Comparison of ENCODE assay signal across 18 mouse cellular contexts in the genomic region with DNA sequence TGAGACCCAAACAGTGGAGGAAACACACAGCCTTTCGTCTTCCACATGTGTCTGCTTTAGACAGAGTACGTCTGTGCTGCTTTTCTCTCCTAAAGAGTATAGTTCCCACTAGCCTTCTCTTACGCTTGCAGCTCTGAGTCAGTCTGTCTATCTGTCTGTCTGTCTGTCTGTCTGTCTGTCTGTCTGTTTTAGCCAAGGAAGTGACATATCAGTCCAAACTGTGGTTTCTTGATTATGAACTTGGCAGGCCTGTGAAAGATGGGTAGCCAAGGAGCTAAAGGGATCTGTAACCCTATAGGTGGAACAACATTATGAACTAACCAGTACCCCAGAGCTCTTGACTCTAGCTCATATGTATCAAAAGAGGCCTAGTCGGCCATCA.
A peak's percentile ranks its signal among the peaks of the same experiment; 100 is the strongest.
DNase-seq lines count a peak whose midpoint lies in the region; ATAC-seq and TF ChIP-seq lines count a peak whose summit lies in the region.
"Had no signal": no experiment of that assay in that cellular context is flagged by ENCODE, and none has a peak within 500 bp of the region (broad histone marks: within the 10 kb centered on the region; RNA-seq: fewer than 3 reads in every experiment).

No protein-coding gene starts in this region.

- no peaks in the 10 kb centered on the region for H3K27me3 ChIP-seq in heart, adult 2 months (ENCODE audit: control insufficient read depth, insufficient read depth, low read length)
- no peaks in the 10 kb centered on the region for H3K27me3 ChIP-seq in stomach, postnatal 0 days (ENCODE audit: control insufficient read depth, insufficient read depth, low read length)
- H3K27me3 ChIP-seq: liver, embryonic 12.5 days; stomach, embryonic 15.5 days had no signal

- no peaks in the 10 kb centered on the region; the same call in 1 of the 2 replicates for H3K79me2 ChIP-seq in heart, adult 2 months (replicated peaks; ENCODE audit: control insufficient read depth, insufficient read depth, low read length)

- H3K36me3 ChIP-seq in heart, adult 2 months (ENCODE audit: control insufficient read depth, insufficient read depth, low read length) = no peaks in the 10 kb centered on the region
- H3K36me3 ChIP-seq in stomach, postnatal 0 days (ENCODE audit: control insufficient read depth, insufficient read depth, low read length) = no peaks in the 10 kb centered on the region
- H3K36me3 ChIP-seq: liver, embryonic 12.5 days; stomach, embryonic 15.5 days had no signal

- no peak for TF ChIP-seq EP300 in heart, adult 2 months (IDR thresholded peaks at IDR 0.05; ENCODE audit: insufficient read depth, low read depth, low read length)
- TF ChIP-seq EP300 in stomach, postnatal 0 days (optimal IDR thresholded peaks at IDR 0.05) = no peak

- peak overlapping the region; percentile 14; the same call in 1 of the 2 replicates for H3K4me2 ChIP-seq in stomach, postnatal 0 days (replicated peaks; ENCODE audit: low read depth)
- H3K4me2 ChIP-seq: hindbrain, embryonic 14.5 days; liver, embryonic 12.5 days; lung, embryonic 14.5 days; stomach, embryonic 15.5 days had no signal

- no peak for DNase-seq in heart, adult 2 months
- no peak for DNase-seq in heart, postnatal 14 days
- DNase-seq in left cerebral cortex, adult 2 months (ENCODE audit: extremely low spot score in 1 of 2, low spot score in 2 of 2) = no peak
- no peak for DNase-seq in left cerebral cortex, adult 18-20 months (ENCODE audit: low spot score in 2 of 2)
- DNase-seq in stomach, postnatal 0 days (ENCODE audit: low spot score) = no peak
- DNase-seq in embryo, embryonic 10 days (ENCODE audit: low spot score) = no peak
- DNase-seq: adrenal gland, adult 8-10 months; cerebellum, adult 11 months; spleen, adult 18-20 months had no signal

- TF ChIP-seq POLR2A in heart, adult 2 months (IDR thresholded peaks at IDR 0.05; ENCODE audit: insufficient read depth, low read depth, low read length) = no peak

- H3K9ac ChIP-seq in heart, adult 2 months (ENCODE audit: low read depth, low read length) = no peak overlapping the region
- H3K9ac ChIP-seq in stomach, postnatal 0 days (ENCODE audit: low read length) = no peak overlapping the region
- H3K9ac ChIP-seq: hindbrain, embryonic 14.5 days; liver, embryonic 12.5 days; lung, embryonic 14.5 days; stomach, embryonic 15.5 days had no signal

- H3K4me1 ChIP-seq in heart, adult 2 months (ENCODE audit: control insufficient read depth, insufficient read depth, low read length) = peaks cover 5% of the 10 kb centered on the region
- H3K4me1 ChIP-seq in stomach, postnatal 0 days (replicated peaks; ENCODE audit: control insufficient read depth, insufficient read depth) = no peaks in the 10 kb centered on the region
- H3K4me1 ChIP-seq: liver, embryonic 12.5 days; stomach, embryonic 15.5 days had no signal

- H3K27ac ChIP-seq in heart, adult 2 months = peak overlapping the region; percentile 6; the same call in 1 of the 2 replicates
- no peak overlapping the region; the same call in 1 of the 2 replicates for H3K27ac ChIP-seq in left cerebral cortex, adult 2 months
- H3K27ac ChIP-seq in stomach, postnatal 0 days (replicated peaks) = no peak overlapping the region
- H3K27ac ChIP-seq: hindbrain, embryonic 14.5 days; kidney, postnatal 0 days; liver, embryonic 12.5 days; stomach, embryonic 15.5 days had no signal

- intact Hi-C loops in heart, adult 2 months (cut with DNase I) = no loop called here
- intact Hi-C loops in heart, postnatal 14 days (cut with DNase I) = no loop called here
- intact Hi-C loops in left cerebral cortex, adult 2 months (cut with DNase I) = no loop called here

- no peak overlapping the region for H3K4me3 ChIP-seq in heart, adult 2 months
- peak overlapping the region; percentile 7; the same call in 1 of the 2 replicates for H3K4me3 ChIP-seq in left cerebral cortex, adult 2 months
- no peak overlapping the region for H3K4me3 ChIP-seq in stomach, postnatal 0 days (ENCODE audit: low read depth, low read length)
- H3K4me3 ChIP-seq: erythroblast, embryonic 14.5 days; liver, embryonic 12.5 days; stomach, embryonic 15.5 days had no signal

- ATAC-seq in common myeloid progenitor, adult 5-6 weeks (replicated peaks; ENCODE audit: low read depth, poor library complexity, severe bottlenecking) = peak; percentile 26; the same call in 1 of the 2 replicates
- ATAC-seq in stomach, postnatal 0 days (ENCODE audit: low FRiP score, low TSS enrichment) = no peak
- ATAC-seq: CD4-positive, CD25-positive, alpha-beta regulatory T cell, adult 4 months; intestine, postnatal 0 days; liver, embryonic 12.5 days had no signal

- H3K9me3 ChIP-seq in stomach, postnatal 0 days (ENCODE audit: control insufficient read depth, low read length) = no peaks in the 10 kb centered on the region
- H3K9me3 ChIP-seq: liver, embryonic 12.5 days; stomach, embryonic 15.5 days had no signal

- 86% methylated on average over 4 of the region's 4 CpGs for WGBS in heart, adult 2 months
- 73% methylated on average over 4 of the region's 4 CpGs for WGBS in stomach, postnatal 0 days

- TF ChIP-seq CTCF in heart, adult 2 months (IDR thresholded peaks at IDR 0.05) = no peak
- no peak for TF ChIP-seq CTCF in left cerebral cortex, adult 2 months (IDR thresholded peaks at IDR 0.05)
- TF ChIP-seq CTCF in stomach, postnatal 0 days (IDR thresholded peaks at IDR 0.05; ENCODE audit: low read depth) = no peak
